Mouse (Mus musculus) spleen, adult 18-20 months (tissue): ENCODE data around the gene Cks2.
"Not testable (repeated sequence)": the region's sequence is repeated elsewhere in the genome, so short reads cannot be mapped to it uniquely, and the experiment has no call there.

Source experiments
- DNase-seq, 2 experiments: peaks; one replicate each; pipeline ENCODE4 v3.0.0; 2022; ENCODE audit warnings: mixed read lengths in 2 of 2

Cks2 gene

GRCm38 (mm10) chr13:51644829-51645789 is at the start of gene Cks2:
Gene Cks2 (plus strand): TSS chr13:51645232.
- peak; percentile 90 to 94 for DNase-seq

- DNase-seq, result no peak
These were observed 49.6 kb upstream of the Cks2 start for GRCm38 (mm10) chr13:51595404-51595803.

- no peak for DNase-seq
These were observed 47.0 kb upstream of the Cks2 start for GRCm38 (mm10) chr13:51598063-51598462.

GRCm38 (mm10) chr13:51600169-51600568 is 44.9 kb upstream of the Cks2 start:
- no peak for DNase-seq

- no peak for DNase-seq
These were observed 42.3 kb upstream of the Cks2 start for GRCm38 (mm10) chr13:51602764-51603163.

- no peak for DNase-seq
These were observed 41.7 kb upstream of the Cks2 start for GRCm38 (mm10) chr13:51603221-51603893.

- DNase-seq, result no peak
These were observed 41.2 kb upstream of the Cks2 start for GRCm38 (mm10) chr13:51603894-51604244.

GRCm38 (mm10) chr13:51609231-51609630 is 35.8 kb upstream of the Cks2 start:
- DNase-seq, result no peak

GRCm38 (mm10) chr13:51611060-51611459 is 34.0 kb upstream of the Cks2 start:
- no peak for DNase-seq

- DNase-seq, result no peak
These were observed 33.5 kb upstream of the Cks2 start for GRCm38 (mm10) chr13:51611500-51611899.

GRCm38 (mm10) chr13:51615815-51616214 is 29.2 kb upstream of the Cks2 start:
- no peak for DNase-seq

- DNase-seq, result no peak
These were observed 28.5 kb upstream of the Cks2 start for GRCm38 (mm10) chr13:51616417-51617044.

GRCm38 (mm10) chr13:51617306-51617705 is 27.7 kb upstream of the Cks2 start:
- no peak for DNase-seq

- peak in 1 of 2 experiments; percentile 53 for DNase-seq
These were observed 27.2 kb upstream of the Cks2 start for GRCm38 (mm10) chr13:51617861-51618260.

GRCm38 (mm10) chr13:51618602-51619001 is 26.4 kb upstream of the Cks2 start:
- no peak for DNase-seq

GRCm38 (mm10) chr13:51622626-51623025 is 22.4 kb upstream of the Cks2 start:
- no peak for DNase-seq

GRCm38 (mm10) chr13:51623678-51624077 is 21.4 kb upstream of the Cks2 start:
- DNase-seq, result no peak

GRCm38 (mm10) chr13:51628273-51628848 is 16.7 kb upstream of the Cks2 start:
- no peak for DNase-seq

GRCm38 (mm10) chr13:51631354-51631992 is 13.6 kb upstream of the Cks2 start:
- no peak for DNase-seq

- no peak for DNase-seq
These were observed 12.3 kb upstream of the Cks2 start for GRCm38 (mm10) chr13:51632560-51633218.

- not testable (repeated sequence) for DNase-seq
These were observed 9.6 kb upstream of the Cks2 start for GRCm38 (mm10) chr13:51635384-51635783.

GRCm38 (mm10) chr13:51638958-51639357 is 6.1 kb upstream of the Cks2 start:
- no peak for DNase-seq
